Comparison of ENCODE assay signal across 12 mouse cellular contexts in genomic region chr4:75801870-75802269, GRCm38 (mm10).
DNase-seq lines count a peak whose midpoint lies in the region.
"Had no signal": no experiment of that assay in that cellular context is flagged by ENCODE, and none has a peak within 500 bp of the region (broad histone marks: within the 10 kb centered on the region; RNA-seq: fewer than 3 reads in every experiment).

No protein-coding gene starts in this region.

- intact Hi-C loops in left cerebral cortex, postnatal 25 days (cut with DNase I), result no loop called here

- peak; percentile 3 to 28 for DNase-seq in frontal cortex, adult 2 months (ENCODE audit: extremely low spot score in 1 of 2, low spot score in 1 of 2)
- DNase-seq in frontal cortex, postnatal 25 days (ENCODE audit: low spot score in 2 of 2), result no peak
- peak; percentile 1 for DNase-seq in lung, postnatal 14 days
- DNase-seq in lung, postnatal 4 days, result no peak
- peak; percentile 25 to 29 for DNase-seq in left cerebral cortex, postnatal 25 days (ENCODE audit: low spot score in 2 of 2)
- DNase-seq in telencephalon, adult 2 months (ENCODE audit: low read depth, low spot score), result peak; percentile 12
- no peak for DNase-seq in urinary bladder, postnatal 4 days (ENCODE audit: low spot score in 2 of 2)
- DNase-seq in kidney, postnatal 36 days, result no peak
- DNase-seq: cerebellum, postnatal 25 days; gastrocnemius, postnatal 36 days; liver; thymus, postnatal 14 days had no signal

Comparison
In these comparisons a context has a peak if more than half of its experiments do, and no peak if none do; other contexts are left out.
1. DNase-seq: peak in frontal cortex, adult 2 months (2 of 2), lung, postnatal 14 days (single experiment), left cerebral cortex, postnatal 25 days (2 of 2) and telencephalon, adult 2 months (single experiment); none in frontal cortex, postnatal 25 days (0 of 2), lung, postnatal 4 days (0 of 2), urinary bladder, postnatal 4 days (0 of 2) and kidney, postnatal 36 days (0 of 2).